Mouse (Mus musculus) adrenal gland (tissue): Measurements from ENCODE around the gene Stk24.

Experiments
- intact Hi-C: fragments of 180-260 bp; cut with DNase I; formaldehyde crosslinking; loops from one replicate; pipeline ENCODE4 v1.15.1; 2025

The Stk24 gene

DNA sequence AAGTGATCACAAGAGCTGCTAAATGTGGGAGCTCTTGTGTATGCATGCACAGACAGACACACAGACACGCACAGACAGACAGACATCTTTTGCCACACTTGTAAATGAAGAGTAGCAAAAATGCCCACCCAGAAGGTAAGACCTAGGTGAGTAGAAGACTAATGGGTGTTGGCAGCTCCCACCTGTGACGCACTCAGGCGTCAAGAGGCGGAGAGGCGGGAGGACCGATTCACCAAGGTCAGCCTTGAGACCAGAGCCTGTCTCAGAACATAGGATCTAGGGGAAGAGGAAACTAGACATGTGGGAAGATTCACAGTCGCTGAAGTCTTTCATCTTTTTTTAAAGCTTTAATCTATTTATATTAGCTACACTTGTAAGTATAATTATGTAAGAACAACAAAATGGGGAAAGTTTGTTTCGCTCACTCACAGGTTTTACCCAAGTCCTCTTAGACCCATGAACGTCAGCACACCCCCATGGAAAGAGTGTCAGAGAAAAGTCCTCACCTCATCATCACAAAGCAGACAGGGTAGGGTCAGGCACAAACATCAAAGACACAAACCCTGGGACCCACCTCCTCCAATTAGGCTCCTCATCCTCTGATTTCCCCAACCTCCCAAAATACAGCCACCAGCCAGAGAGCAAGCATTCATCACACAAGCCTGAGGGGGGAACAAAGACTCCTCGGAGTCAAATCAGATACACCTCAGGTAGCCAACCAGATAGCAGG is 26.0 kb downstream of the Stk24 start:
- intact Hi-C loops: no loop called here

DNA sequence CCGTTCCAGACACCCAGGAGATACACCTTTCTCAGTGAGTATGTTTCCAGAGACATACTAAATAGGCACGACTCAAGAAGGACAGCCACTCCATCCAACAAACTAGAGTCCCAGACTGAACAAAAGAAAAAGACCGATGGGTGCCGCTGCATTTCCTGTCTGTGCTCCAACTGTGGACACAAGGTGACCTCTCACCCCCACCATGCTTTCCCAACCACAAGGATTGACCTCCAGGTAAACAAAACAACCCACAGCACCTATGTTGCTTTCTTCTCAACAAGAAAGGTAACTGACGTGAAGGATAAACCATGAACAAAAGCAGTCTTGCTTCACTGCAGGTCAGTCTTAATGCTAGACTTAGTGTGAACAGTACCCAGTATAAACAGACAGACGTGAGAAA is 27.1 kb downstream of the Stk24 start:
- intact Hi-C loops: no loop called here

DNA sequence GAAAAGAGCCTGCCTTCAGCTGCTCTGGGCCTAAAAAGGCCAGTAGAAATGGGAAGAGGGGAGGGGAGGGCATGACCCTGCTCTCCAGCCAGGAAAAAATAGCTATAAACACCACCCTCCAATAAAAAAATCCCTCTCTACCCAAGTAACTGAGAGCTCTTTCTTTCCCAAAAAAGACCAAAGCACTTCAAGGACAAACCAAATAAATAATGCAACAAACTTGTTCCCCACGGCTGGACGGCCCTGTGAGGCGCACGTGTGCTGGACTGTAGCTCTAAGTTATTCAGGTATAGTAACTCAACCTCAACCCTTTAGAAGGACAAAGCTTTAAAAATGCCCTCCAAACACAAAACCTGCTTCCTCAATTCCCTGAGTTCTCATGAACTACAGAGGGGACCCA is 28.1 kb downstream of the Stk24 start:
- intact Hi-C loops: no loop called here

DNA sequence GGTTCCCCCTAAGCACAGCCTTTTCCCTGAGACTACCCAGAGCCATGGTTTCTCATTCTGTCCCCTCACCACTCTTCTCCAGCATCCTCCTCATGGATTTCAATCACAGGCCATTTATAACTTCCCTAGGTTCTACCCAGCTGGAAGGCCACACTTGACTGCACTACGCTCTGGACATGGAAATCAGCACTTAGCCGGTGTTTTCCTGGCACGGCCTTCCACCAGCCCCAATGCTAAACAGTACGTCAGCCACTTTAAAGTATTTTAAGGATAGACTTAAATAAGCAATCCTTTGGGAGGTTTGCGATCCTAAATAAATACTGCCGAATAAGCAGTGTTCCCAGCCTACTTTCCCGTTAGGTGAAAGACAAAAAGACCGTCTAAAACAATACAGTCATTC is 29.8 kb downstream of the Stk24 start:
- intact Hi-C loops: no loop called here

DNA sequence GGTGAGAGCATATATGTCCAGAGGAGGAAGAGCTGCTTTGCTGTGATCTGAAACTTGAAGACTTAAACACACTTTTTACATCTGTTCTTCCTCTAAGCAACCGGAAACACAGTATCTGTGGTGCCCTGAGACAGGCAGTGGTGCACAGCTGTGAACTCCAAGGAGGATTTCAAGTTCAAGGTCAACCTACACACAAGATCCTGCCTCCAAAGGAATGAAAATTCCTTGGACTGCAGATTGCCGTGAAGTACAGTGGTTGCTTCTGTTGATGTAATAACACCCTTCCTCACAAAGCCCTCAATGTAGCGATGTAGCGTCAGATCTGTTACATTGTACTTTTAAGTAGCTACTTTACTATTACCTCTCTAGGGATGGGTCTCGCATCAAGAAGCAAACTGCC is 30.5 kb downstream of the Stk24 start:
- intact Hi-C loops: loop anchor here (5.0 kb wide), 2 partner anchors 37 to 62 kb away; no protein-coding TSS in a partner anchor

DNA sequence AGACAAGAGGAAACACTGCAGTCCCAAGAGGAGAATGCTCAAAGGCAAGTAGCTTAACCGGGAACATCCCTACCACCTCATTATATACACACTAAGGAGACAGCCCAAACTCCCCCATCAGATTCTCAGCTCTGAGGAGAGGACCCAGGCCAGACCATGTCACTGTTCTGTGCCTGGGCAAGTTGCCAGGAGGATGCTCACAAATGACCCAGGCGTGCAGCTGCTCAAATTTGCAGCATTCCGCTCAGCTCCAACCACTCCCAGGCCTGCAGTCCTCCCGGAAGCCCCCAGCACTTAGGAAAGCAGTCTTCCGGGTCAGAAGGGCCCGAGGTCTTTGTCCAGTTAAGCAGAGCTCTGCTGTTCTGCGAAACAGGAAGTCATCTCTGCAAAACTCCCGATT is 31.6 kb downstream of the Stk24 start:
- intact Hi-C loops: loop anchor here (5.0 kb wide), 2 partner anchors 36 to 61 kb away; no protein-coding TSS in a partner anchor

DNA sequence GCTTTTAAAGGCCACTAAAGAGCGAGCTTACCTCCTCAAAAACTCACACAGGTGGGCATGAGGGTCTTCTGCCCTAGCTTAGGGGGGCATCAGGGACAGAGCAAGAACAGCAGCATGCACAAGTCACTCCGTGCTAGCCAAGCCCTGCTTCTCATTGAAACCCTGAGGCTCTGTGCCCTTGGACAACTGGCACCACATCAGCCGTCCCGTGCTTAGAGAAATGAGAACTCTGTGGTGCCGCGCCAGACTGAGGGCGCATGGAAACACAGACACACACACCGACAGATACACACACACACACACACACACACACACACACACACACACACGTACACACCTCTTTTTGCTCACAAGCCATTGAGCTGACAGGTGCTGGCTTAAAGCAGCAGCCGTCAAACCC is 32.7 kb downstream of the Stk24 start:
- intact Hi-C loops: loop anchor here (5.0 kb wide), 2 partner anchors 35 to 60 kb away; no protein-coding TSS in a partner anchor

DNA sequence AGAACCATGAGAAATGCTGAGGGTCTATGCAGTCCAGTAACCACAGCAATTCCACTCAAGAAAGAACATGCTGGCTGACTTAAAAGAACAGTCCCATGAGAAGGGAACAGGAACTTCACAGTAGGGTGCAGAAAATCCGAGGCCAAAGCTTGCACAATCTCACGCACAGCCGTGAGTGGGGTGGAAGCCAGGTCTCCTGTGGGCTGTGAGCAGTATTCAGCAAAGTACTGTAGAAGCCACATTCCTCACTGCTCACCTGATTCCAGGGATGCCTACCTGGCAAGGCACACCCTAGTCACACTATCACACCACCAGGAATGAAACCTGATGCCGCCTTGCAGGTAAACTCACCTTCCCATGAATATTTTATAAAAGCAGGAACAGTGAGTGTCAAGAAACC is 33.2 kb downstream of the Stk24 start:
- intact Hi-C loops: loop anchor here (5.0 kb wide), 2 partner anchors 34 to 59 kb away; no protein-coding TSS in a partner anchor

DNA sequence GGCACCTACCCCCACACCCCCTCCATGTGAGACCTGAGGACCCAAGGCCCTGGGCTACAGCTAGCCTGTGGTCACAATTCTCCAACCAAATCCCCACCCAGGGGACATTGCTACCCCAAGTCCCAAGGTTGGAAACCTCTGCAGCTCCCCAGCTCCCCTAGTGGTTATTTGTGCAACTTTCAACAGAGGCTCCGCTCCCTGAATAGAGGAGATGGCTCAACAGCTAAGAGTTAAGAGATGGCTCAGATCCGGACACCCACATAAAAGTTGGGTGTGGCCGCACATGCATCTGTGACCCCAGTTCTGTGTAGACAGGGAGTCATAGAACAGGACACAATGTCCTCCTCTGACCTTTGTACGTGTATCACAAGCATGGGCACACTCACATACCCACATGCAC is 33.8 kb downstream of the Stk24 start:
- intact Hi-C loops: loop anchor here (5.0 kb wide), 2 partner anchors 34 to 59 kb away; no protein-coding TSS in a partner anchor

DNA sequence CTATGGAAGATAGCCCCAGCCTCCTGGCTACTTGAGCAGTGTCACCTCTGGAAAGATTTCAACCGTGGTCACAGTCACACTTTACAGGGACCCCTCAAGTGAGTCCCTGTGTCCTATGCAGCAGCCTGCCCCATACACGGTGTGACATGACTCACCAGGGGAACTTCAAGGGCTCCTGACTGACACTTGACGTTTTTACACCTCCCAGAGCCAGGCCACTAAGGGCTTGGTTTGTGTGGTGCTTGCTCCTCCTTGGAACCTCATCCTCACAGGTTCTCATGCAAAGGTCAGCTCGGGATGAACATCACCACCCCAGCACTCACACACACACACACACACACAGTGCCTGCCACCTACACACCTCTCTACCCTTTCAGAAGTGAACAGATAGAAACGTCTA is 34.9 kb downstream of the Stk24 start:
- intact Hi-C loops: loop anchor here (5.0 kb wide), 3 partner anchors 32 to 58 kb away; no protein-coding TSS in a partner anchor

DNA sequence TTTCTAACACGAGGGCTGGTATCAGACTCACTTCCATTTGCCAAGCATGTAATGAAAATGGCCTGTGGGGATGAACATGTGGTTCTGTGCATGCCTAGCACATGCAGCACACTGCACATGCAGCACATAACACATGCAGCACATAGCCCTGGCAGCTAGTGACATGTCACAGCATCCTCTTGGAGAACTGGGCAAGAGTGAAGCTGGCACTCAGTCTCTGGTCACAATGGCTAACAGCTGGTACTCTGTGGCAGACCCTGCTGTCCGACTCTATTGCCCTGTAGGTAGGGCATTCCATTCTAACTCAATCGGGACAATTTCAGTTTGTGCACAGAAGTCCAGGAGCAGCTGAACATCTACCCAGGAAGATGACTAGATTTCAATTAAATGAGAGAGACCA is 36.9 kb downstream of the Stk24 start:
- intact Hi-C loops: loop anchor here (5.0 kb wide), 1 partner anchor 34 kb away; no protein-coding TSS in a partner anchor

DNA sequence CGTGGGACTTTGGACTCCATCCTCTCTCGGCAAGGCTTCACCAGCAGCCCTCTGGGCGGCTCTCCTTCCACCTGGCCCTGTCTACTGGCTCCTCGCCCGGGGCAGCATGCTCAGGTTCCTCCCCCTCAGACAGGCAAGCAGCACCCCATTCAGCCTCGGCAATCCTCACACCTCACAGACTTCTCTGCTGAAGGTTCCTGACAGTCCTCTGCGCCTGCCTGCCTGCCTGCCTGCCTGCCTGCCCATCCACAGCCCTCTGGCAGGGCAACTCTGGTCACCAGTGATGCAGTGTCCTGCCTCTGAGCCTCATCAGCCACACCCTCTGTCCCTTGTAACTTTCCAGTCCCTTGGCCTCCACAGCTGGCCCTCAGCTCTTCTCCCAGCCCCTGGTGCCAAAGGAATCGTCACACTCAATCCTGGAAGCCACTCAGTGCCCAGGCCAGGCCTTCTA is 39.8 kb downstream of the Stk24 start:
- intact Hi-C loops: loop anchor here (5.0 kb wide), 1 partner anchor 37 kb away; no protein-coding TSS in a partner anchor

DNA sequence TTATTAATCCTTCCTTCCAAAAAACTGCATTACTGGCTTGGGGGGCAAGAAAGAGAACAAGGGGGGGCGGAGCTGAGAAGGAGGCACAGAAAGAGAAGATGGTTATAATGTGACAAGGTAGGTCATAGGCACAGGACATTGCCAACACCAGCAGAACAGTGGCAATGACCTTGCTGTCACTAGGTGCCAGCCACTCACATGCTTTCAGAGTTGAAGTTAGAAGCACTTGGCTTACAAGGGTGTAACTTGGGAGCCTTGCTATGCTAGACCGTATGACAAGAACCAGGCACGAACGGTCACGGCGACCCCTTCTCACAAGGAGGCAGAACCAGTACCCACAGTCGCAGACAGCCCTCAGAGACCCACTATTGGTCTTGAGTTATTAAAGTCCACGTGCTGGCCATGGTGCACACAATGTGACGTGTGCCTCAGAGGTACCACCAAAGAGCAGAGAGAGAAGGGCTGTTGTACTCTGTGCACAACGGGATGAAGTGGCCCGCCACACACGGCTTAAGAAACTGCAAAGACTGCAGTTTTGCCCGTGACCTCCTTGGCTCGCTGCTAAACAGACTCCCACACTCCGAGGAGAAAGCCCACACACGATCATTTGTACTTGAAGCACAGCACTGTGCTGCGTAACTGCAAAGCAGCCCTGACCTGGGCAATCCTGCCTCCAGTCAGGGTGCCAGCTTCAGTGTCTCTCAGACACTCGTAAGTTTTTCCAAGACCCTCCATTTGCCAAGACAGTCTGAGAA is 40.8 kb downstream of the Stk24 start:
- intact Hi-C loops: no loop called here

DNA sequence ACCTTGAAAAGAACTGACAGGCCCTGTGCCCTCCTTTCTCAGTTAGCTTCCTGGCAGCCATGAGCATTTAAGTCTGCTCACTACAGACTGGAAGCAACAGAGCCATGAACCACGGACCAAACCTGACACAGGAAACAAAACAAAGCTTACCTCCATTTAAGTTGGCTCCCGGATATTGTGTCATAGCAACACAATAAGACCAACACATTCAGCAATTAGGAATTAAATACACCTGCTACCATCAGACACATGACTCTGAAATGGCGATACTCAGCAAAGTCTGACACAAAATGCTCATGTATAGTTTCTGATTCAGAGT is 49.8 kb downstream of the Stk24 start:
- intact Hi-C loops: no loop called here

DNA sequence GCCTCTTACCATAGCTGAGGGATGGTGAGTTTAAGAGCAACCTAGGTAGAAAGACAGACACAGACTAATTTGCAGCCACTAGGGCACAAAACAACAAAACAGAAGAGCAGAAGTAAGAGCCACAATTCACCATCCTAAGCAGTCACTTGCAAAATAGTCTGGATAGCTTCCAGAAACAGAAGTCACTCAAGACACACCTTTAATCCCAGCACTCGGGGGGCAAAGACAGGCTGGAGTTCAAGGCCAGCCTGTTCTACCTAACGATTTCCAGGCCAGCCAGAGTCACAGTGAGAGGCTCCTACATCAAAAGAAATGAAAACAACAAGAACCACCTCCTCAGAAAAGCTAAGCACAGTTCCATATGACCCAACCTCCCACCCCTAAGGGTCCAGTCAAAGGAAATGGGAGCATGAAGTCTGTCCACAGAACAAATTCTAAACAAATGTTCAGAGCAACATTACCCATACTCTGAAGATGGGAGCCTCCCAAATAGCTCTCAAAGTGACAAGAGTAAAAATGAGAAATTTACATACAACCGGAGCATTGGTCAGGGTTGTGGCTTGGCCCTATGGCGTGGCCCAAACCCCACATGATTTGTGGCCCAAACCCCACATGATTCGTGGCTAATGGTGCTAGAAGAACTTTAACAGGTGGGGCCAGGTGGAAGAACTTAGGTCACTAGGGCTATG is 50.3 kb downstream of the Stk24 start:
- intact Hi-C loops: no loop called here

DNA sequence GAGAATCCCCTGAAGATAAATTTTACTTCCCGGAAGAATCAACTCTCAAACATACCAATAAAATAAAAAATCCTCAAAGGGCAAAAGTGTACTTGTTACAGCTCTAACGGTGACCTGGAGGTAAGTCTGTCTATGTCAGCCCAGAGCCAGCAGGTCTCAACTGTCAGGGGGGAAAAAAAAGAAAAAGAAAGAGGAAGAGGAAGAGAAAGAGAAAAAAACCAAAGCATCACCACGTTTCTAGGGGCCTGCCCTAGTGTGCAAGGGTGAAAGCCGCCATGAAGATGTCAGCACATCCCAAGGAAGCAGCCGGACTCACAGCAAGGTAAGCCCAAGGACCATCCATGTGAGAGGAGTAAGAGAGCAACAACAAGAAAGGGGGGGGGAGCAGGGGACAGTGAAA is 50.9 kb downstream of the Stk24 start:
- intact Hi-C loops: no loop called here

DNA sequence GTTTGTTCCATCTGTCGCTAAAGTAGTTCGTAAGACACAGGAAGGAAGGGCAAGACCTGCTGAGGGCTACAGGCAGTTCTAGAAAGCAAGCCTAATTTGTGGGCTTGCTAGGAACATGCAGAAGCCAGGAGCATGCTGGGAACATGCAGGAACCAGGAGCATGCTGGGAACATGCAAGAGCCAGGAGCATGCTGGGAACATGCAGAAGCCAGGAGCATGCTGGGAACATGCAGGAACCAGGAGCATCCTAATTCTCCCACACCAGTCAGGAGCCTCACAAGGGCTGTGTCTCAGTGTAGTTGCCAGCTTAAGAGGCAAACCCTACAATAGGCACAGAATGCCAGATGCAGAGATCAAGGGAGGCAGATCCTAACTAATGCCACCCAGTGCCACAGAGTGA is 53.4 kb downstream of the Stk24 start:
- intact Hi-C loops: no loop called here

DNA sequence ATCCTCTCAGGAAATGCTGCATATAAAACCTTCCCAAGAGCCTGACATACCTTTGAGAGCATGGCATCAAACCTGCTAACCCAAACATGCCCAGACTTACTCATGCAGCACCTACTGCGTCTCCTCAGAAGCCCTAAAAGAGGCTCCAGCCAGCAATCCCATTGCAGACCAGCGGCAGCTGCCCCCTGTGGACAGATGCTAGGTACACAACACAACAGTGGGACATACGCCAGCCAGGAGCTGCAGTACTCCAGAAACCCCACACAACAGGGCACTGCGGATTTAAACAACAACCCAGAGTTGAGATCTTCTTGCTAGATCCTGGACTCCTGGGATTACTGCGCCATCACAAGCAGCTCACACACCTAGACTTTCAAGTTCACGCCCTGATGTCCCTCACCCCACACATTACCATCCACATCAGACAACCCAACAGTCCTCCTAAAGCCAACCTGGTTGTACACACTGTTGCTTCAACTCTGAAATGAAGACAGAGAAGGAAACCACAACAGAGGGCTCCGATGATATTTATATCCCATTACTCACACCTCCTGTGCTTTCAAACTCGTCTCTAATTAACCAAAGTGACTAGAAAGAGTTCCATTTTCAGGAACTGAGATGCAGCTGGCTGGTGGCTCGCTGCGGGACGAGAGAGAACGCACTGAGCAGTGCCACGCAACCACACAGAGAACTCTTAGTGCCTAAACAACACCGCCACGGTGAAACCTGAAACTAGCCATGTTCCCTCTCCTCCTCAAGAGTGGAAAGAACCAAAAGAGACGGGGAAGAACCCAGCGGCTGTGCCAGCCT is 55.1 kb downstream of the Stk24 start:
- intact Hi-C loops: no loop called here

DNA sequence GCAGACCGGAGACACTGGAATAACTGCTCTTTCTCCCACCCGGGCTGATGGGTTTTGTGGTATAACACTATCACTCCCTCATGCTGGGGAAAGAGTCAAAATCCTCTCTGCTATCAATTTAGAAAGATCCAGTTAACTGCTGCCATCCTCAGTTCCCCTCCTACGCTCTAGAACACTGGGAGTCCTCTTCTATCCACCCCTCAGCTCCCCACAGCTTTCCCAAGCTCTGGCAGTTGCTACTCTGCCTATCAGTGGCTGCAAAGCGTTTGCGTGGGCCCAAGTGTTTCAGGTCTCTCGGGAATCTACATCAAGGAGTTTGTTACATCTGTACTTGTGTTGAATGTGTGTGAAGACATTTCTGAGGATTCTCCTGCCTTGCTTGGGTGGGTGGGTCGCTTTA is 57.2 kb downstream of the Stk24 start:
- intact Hi-C loops: no loop called here

DNA sequence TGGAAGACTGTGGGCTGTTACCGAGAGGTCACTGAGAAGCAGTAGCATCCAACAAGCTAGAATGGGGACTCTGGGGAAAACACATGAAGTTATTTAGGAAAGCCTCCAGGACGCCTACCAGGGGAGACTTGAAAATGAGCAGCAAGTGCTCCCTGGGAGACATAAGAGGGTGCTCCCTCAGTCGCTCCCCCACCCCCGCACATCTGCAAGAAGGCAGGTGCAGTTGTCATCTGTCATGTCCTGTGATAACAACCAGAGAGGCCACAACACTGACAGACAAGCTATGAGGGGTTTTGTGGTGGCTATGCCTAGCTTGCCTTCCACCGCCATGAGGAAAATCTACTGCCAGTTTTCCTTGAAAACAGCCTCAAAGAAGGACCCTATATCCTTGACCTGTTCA is 57.7 kb downstream of the Stk24 start:
- intact Hi-C loops: no loop called here

DNA sequence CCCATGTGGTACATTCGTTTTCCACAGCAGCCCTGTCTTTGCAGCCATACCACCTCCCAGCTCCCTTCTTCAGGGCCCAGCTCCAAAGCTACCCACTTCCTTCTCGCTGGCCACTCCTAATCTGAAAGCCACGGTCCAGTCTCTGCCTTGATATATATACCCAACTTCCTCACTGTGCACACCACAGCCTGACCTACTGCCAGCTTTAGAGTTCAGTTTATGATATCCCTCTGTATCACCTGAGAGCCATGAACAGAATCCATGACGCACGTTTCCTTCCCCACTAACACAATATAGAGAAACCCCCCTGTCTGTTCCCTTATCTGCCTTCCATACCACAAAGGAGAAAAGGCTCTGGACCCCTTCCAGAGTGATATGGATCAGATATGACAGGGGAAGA is 61.4 kb downstream of the Stk24 start:
- intact Hi-C loops: no loop called here
